Mouse (Mus musculus) hindbrain, embryonic 16.5 days (tissue): Measurements from ENCODE around the gene Tmem104. TPM values are rescaled to one million over a fixed set of nuclear protein-coding genes. Genes with fewer than 3 reads are reported as not detected.
A peak's percentile ranks its signal among the peaks of the same experiment; 100 is the strongest.

Experiments
- ATAC-seq: fragments of 200-750 bp; cut with Nextera tagmentation; 2 replicates; pipeline ENCODE4 v1.8.0; 2017; ENCODE audit warnings: moderate TSS enrichment, moderate library complexity
- H3K27ac ChIP-seq: fragments of 300-500 bp; sonication (generic); 2 replicates; pipeline ENCODE4 v1.5.1; 2014; ENCODE audit warnings: low read depth, mild to moderate bottlenecking, control low read depth, low read length, moderate library complexity
- H3K27me3 ChIP-seq: fragments of 300-500 bp; sonication (generic); replicated peaks from 2 replicates; pipeline ENCODE4 v1.6.1; 2014; ENCODE audit warnings: low read length; ENCODE audit not compliant: control insufficient read depth, insufficient read depth
- H3K36me3 ChIP-seq: fragments of 300-500 bp; sonication (generic); 2 replicates; pipeline ENCODE4 v1.6.1; 2014; ENCODE audit warnings: mild to moderate bottlenecking, low read length, moderate library complexity, mixed read lengths; ENCODE audit not compliant: control insufficient read depth, insufficient read depth
- H3K4me1 ChIP-seq: fragments of 300-500 bp; sonication (generic); 2 replicates; pipeline ENCODE4 v1.6.1; 2014; ENCODE audit warnings: low read depth, low read length; ENCODE audit not compliant: control insufficient read depth, insufficient read depth
- H3K4me2 ChIP-seq: fragments of 300-500 bp; sonication (generic); 2 replicates; pipeline ENCODE4 v1.6.1; 2014; ENCODE audit warnings: mild to moderate bottlenecking, low read length, control low read depth, moderate library complexity
- H3K4me3 ChIP-seq: fragments of 300-500 bp; sonication (generic); 2 replicates; pipeline ENCODE4 v1.5.1; 2014; ENCODE audit warnings: mild to moderate bottlenecking, low read length, control low read depth, moderate library complexity
- H3K9ac ChIP-seq: fragments of 300-500 bp; sonication (generic); 2 replicates; pipeline ENCODE4 v1.6.1; 2014; ENCODE audit warnings: low read depth, mild to moderate bottlenecking, control low read depth, low read length, moderate library complexity
- H3K9me3 ChIP-seq: fragments of 300-500 bp; sonication (generic); 2 replicates; pipeline ENCODE4 v1.6.1; 2014; ENCODE audit warnings: mild to moderate bottlenecking, low read length, moderate library complexity; ENCODE audit not compliant: control insufficient read depth
- WGBS: fragments of 180-500 bp; shearing (Covaris S2); extraction: QIAGEN DNeasy Blood & Tissue Kit; methylation state at CpG from one replicate; pipeline ENCODE4 v1.1.7; 2014; 5-methylcytosine and 5-hydroxymethylcytosine counted together
- polyA plus RNA-seq: library from polyadenylated mRNA; unstranded; fragments of >200 nt; fragmentation: Nextera tagmentation; extraction: Ambion mirVana; gene quantifications from 2 replicates; pipeline ENCODE4 v1.2.1, GENCODE M21; 2015

The Tmem104 gene
- polyA plus RNA-seq, 1 experiment from 2014 or later, result 13.1 TPM

GRCm38 (mm10) chr11:115267061-115267883 lies 80.0 kb downstream of the Tmem104 start, which contains the start of gene Grin2c:
Gene Grin2c (minus strand): TSS chr11:115267243.
- 24% methylated on average over 10 of the region's 50 CpGs for WGBS
- Histone ChIP-seq H3K4me1 (peaks cover 18% of the 10 kb centered on the region), H3K9me3 (no peaks in the 10 kb centered on the region), H3K4me2 (peak within 1 kb of the TSS; percentile 55), H3K9ac (peak within 1 kb of the TSS; percentile 15; the same call in 1 of the 2 replicates), H3K27ac (no peak within 1 kb of the TSS), H3K27me3 (peaks cover 51% of the 10 kb centered on the region), H3K4me3 (peak within 1 kb of the TSS; percentile 35), H3K36me3 (peaks cover 9% of the 10 kb centered on the region)
- no peak for ATAC-seq

GRCm38 (mm10) chr11:115267958-115268357 lies 80.7 kb downstream of the Tmem104 start:
- peaks cover 9% of the 10 kb centered on the region for H3K36me3 ChIP-seq
- no peaks in the 10 kb centered on the region for H3K9me3 ChIP-seq
- H3K4me3 ChIP-seq, result no peak overlapping the region
- no peak overlapping the region for H3K27ac ChIP-seq
- ATAC-seq, result no peak
- peaks cover 48% of the 10 kb centered on the region for H3K27me3 ChIP-seq
- H3K4me2 ChIP-seq, result no peak overlapping the region
- H3K4me1 ChIP-seq, result peaks cover 18% of the 10 kb centered on the region
- 62% methylated on average over 11 of the region's 11 CpGs for WGBS
- no peak overlapping the region for H3K9ac ChIP-seq

GRCm38 (mm10) chr11:115269330-115270066 lies 82.2 kb downstream of the Tmem104 start:
- H3K4me3 ChIP-seq, result no peak overlapping the region
- no peak overlapping the region for H3K27ac ChIP-seq
- WGBS, result 88% methylated on average over 27 of the region's 27 CpGs
- peaks cover 40% of the 10 kb centered on the region for H3K27me3 ChIP-seq
- H3K4me1 ChIP-seq, result peaks cover 18% of the 10 kb centered on the region
- ATAC-seq, result no peak
- no peak overlapping the region for H3K4me2 ChIP-seq
- no peak overlapping the region for H3K9ac ChIP-seq
- peaks cover 9% of the 10 kb centered on the region for H3K36me3 ChIP-seq
- no peaks in the 10 kb centered on the region for H3K9me3 ChIP-seq

GRCm38 (mm10) chr11:115270148-115270861 lies 83.0 kb downstream of the Tmem104 start:
- no peak overlapping the region for H3K4me2 ChIP-seq
- H3K9ac ChIP-seq, result no peak overlapping the region
- no peaks in the 10 kb centered on the region for H3K9me3 ChIP-seq
- ATAC-seq, result peak; percentile 19; the same call in 1 of the 2 replicates
- no peak overlapping the region for H3K27ac ChIP-seq
- WGBS, result 30% methylated on average over 19 of the region's 19 CpGs
- peaks cover 36% of the 10 kb centered on the region for H3K27me3 ChIP-seq
- H3K36me3 ChIP-seq, result peaks cover 9% of the 10 kb centered on the region
- H3K4me1 ChIP-seq, result peaks cover 17% of the 10 kb centered on the region
- H3K4me3 ChIP-seq, result no peak overlapping the region

- H3K4me1 ChIP-seq, result peaks cover 19% of the 10 kb centered on the region
- no peak overlapping the region for H3K9ac ChIP-seq
- H3K36me3 ChIP-seq, result peaks cover 9% of the 10 kb centered on the region
- ATAC-seq, result no peak
- H3K27ac ChIP-seq, result no peak overlapping the region
- 79% methylated on average over 9 of the region's 9 CpGs for WGBS
- H3K27me3 ChIP-seq, result peaks cover 30% of the 10 kb centered on the region
- no peak overlapping the region for H3K4me2 ChIP-seq
- H3K9me3 ChIP-seq, result no peaks in the 10 kb centered on the region
- no peak overlapping the region for H3K4me3 ChIP-seq
Measured at GRCm38 (mm10) chr11:115271052-115271451, 83.8 kb downstream of the Tmem104 start.

- Histone ChIP-seq H3K9ac (no peak overlapping the region), H3K4me2 (no peak overlapping the region), H3K4me1 (peaks cover 21% of the 10 kb centered on the region), H3K36me3 (peaks cover 9% of the 10 kb centered on the region), H3K4me3 (no peak overlapping the region), H3K9me3 (no peaks in the 10 kb centered on the region), H3K27ac (no peak overlapping the region), H3K27me3 (peaks cover 26% of the 10 kb centered on the region)
- no peak for ATAC-seq
- WGBS, result 68% methylated on average over 10 of the region's 10 CpGs
Measured at GRCm38 (mm10) chr11:115271481-115271880, 84.2 kb downstream of the Tmem104 start.

GRCm38 (mm10) chr11:115272894-115273498 lies 85.7 kb downstream of the Tmem104 start:
- Histone ChIP-seq H3K4me2 (no peak overlapping the region), H3K36me3 (peaks cover 9% of the 10 kb centered on the region)
- 74% methylated on average over 10 of the region's 10 CpGs for WGBS

GRCm38 (mm10) chr11:115273735-115274134 lies 86.4 kb downstream of the Tmem104 start:
- peaks cover 20% of the 10 kb centered on the region for H3K4me1 ChIP-seq
- H3K4me2 ChIP-seq, result no peak overlapping the region
- no peak overlapping the region for H3K27ac ChIP-seq
- no peaks in the 10 kb centered on the region for H3K9me3 ChIP-seq
- H3K36me3 ChIP-seq, result peaks cover 4% of the 10 kb centered on the region
- H3K27me3 ChIP-seq, result peaks cover 8% of the 10 kb centered on the region
- no peak overlapping the region for H3K4me3 ChIP-seq
- ATAC-seq, result no peak
- H3K9ac ChIP-seq, result no peak overlapping the region
- 73% methylated on average over 7 of the region's 7 CpGs for WGBS

More at GRCm38 (mm10) chr11:115272894-115273498, 85.7 kb downstream of the Tmem104 start:
- no peak overlapping the region for H3K9ac ChIP-seq
- peaks cover 17% of the 10 kb centered on the region for H3K4me1 ChIP-seq
- peaks cover 15% of the 10 kb centered on the region for H3K27me3 ChIP-seq
- no peak overlapping the region for H3K4me3 ChIP-seq
- no peak for ATAC-seq
- no peak overlapping the region for H3K27ac ChIP-seq
- H3K9me3 ChIP-seq, result no peaks in the 10 kb centered on the region
